Mouse (Mus musculus) common myeloid progenitor, adult 5-6 weeks (primary cell): ENCODE measurements around the gene Tsr1. TPM values are rescaled to one million over a fixed set of nuclear protein-coding genes. Genes with fewer than 3 reads are reported as not detected.
A peak's percentile ranks its signal among the peaks of the same experiment; 100 is the strongest.

Source experiments
- ATAC-seq: replicated peaks from 2 replicates; pipeline ENCODE4 v1.8.0; 2016; ENCODE audit warnings: low read depth, mild to moderate bottlenecking, moderate TSS enrichment, inconsistent platforms; ENCODE audit not compliant: poor library complexity, severe bottlenecking
- total RNA-seq: library from RNA; stranded (forward); fragments of 200-1000, 187-1606 nt; gene quantifications from 2 replicates; pipeline ENCODE4 v1.2.3, GENCODE M21; 2017

Tsr1 gene
- total RNA-seq, 1 experiment from 2014 or later = 102 TPM

- ATAC-seq = peak; percentile 26
Observed at GRCm38 (mm10) chr11:74896901-74897677, 782 bp upstream of the Tsr1 start, which contains the start of gene Sgsm2. Gene Sgsm2 (minus strand): TSS chr11:74897060.

- ATAC-seq = no peak
Observed at GRCm38 (mm10) chr11:74898517-74898827, 601 bp downstream of the Tsr1 start.

GRCm38 (mm10) chr11:74901555-74901954 lies 3.7 kb downstream of the Tsr1 start:
- ATAC-seq = no peak

GRCm38 (mm10) chr11:74902416-74902815 lies 4.5 kb downstream of the Tsr1 start:
- ATAC-seq = no peak

GRCm38 (mm10) chr11:74907850-74908249 lies 10.0 kb downstream of the Tsr1 start:
- no peak for ATAC-seq

GRCm38 (mm10) chr11:74908618-74909399 lies 10.9 kb downstream of the Tsr1 start:
- no peak for ATAC-seq

GRCm38 (mm10) chr11:74909978-74910377 lies 12.1 kb downstream of the Tsr1 start:
- no peak for ATAC-seq

GRCm38 (mm10) chr11:74912492-74912891 lies 14.6 kb downstream of the Tsr1 start:
- ATAC-seq = no peak

- no peak for ATAC-seq
Observed at GRCm38 (mm10) chr11:74919249-74919648, 21.4 kb downstream of the Tsr1 start.

GRCm38 (mm10) chr11:74924149-74924548 lies 26.3 kb downstream of the Tsr1 start:
- ATAC-seq = no peak

GRCm38 (mm10) chr11:74925577-74926387 lies 27.9 kb downstream of the Tsr1 start, which contains the start of the genes Smg6 and Srr:
Gene Smg6 (plus strand): TSS chr11:74925823.
Gene Srr (minus strand): TSS chr11:74925948.
- peak; percentile 88 for ATAC-seq

- peak; percentile 45 for ATAC-seq
Observed at GRCm38 (mm10) chr11:74926388-74927005, 28.6 kb downstream of the Tsr1 start.

GRCm38 (mm10) chr11:74927236-74927725 lies 29.4 kb downstream of the Tsr1 start:
- no peak for ATAC-seq

- no peak for ATAC-seq
Observed at GRCm38 (mm10) chr11:74929111-74929510, 31.2 kb downstream of the Tsr1 start.

GRCm38 (mm10) chr11:74930391-74930790 lies 32.5 kb downstream of the Tsr1 start:
- ATAC-seq = no peak

GRCm38 (mm10) chr11:74946348-74946747 lies 48.5 kb downstream of the Tsr1 start:
- ATAC-seq = peak; percentile 58; the same call in 1 of the 2 replicates

- no peak for ATAC-seq
Observed at GRCm38 (mm10) chr11:74954901-74955300, 57.0 kb downstream of the Tsr1 start.

- no peak for ATAC-seq
Observed at GRCm38 (mm10) chr11:74956006-74956405, 58.1 kb downstream of the Tsr1 start.

GRCm38 (mm10) chr11:74957600-74957999 lies 59.7 kb downstream of the Tsr1 start:
- no peak for ATAC-seq
